Mouse (Mus musculus): Measurements from ENCODE around the gene Usf2. TPM values are rescaled to one million over a fixed set of nuclear protein-coding genes. Genes with fewer than 3 reads are reported as not detected.

The Usf2 gene
- 14.3 TPM for polyA plus RNA-seq (2017; shearing (Covaris generic))

GRCm38 (mm10) chr7:30956756-30957366, at the start of gene Usf2:
Gene Usf2, minus strand, starts transcription at chr7:30956803.

GRCm38 (mm10) chr7:30973501-30974289, 17.1 kb upstream of the Usf2 start, which contains the start of gene Fam187b:
Gene Fam187b, plus strand, starts transcription at chr7:30973790.

GRCm38 (mm10) chr7:30973251-30973500, 16.6 kb upstream of the Usf2 start, which contains the start of gene Lsr:
Gene Lsr, minus strand, starts transcription at chr7:30973464.

GRCm38 (mm10) chr7:30943909-30944635, 12.5 kb downstream of the Usf2 start, which contains the start of gene Hamp:
Gene Hamp, minus strand, starts transcription at chr7:30944032.

GRCm38 (mm10) chr7:30924581-30924980, 32.0 kb downstream of the Usf2 start, which contains the start of gene Hamp2:
Gene Hamp2, minus strand, starts transcription at chr7:30924681.

GRCm38 (mm10) chr7:30914732-30915131, 41.9 kb downstream of the Usf2 start, which contains the start of gene Mag:
Gene Mag, minus strand, starts transcription at chr7:30914873.

Other genes with a start within 250 kb of the Usf2 start
- gene Atp4a, start 244.6 kb downstream of the Usf2 start, polyA plus RNA-seq (2017; shearing (Covaris generic)), result not detected
- 66.4 TPM for gene Tmem147, start 227.3 kb downstream of the Usf2 start, polyA plus RNA-seq (2017; shearing (Covaris generic))
- gene Gapdhs, start 213.1 kb downstream of the Usf2 start, polyA plus RNA-seq (2017; shearing (Covaris generic)), result 1.1 TPM
- 1.2 TPM for gene Sbsn, start 205.3 kb downstream of the Usf2 start, polyA plus RNA-seq (2017; shearing (Covaris generic))
- not detected for gene Dmkn, start 193.0 kb downstream of the Usf2 start, polyA plus RNA-seq (2017; shearing (Covaris generic))
- not detected for gene Krtdap, start 168.9 kb downstream of the Usf2 start, polyA plus RNA-seq (2017; shearing (Covaris generic))
- gene Ffar2, start 133.0 kb downstream of the Usf2 start, polyA plus RNA-seq (2017; shearing (Covaris generic)), result 0.27 TPM
- not detected for gene Ffar3, start 100.6 kb downstream of the Usf2 start, polyA plus RNA-seq (2017; shearing (Covaris generic))
- gene Ffar1, start 95.2 kb downstream of the Usf2 start, polyA plus RNA-seq (2017; shearing (Covaris generic)), result not detected
- 26.8 TPM for gene Cd22, start 76.5 kb downstream of the Usf2 start, polyA plus RNA-seq (2017; shearing (Covaris generic))
- gene Mag, start 41.9 kb downstream of the Usf2 start, polyA plus RNA-seq (2017; shearing (Covaris generic)), result 0.26 TPM
- not detected for gene Hamp2, start 32.1 kb downstream of the Usf2 start, polyA plus RNA-seq (2017; shearing (Covaris generic))
- gene Hamp, start 12.8 kb downstream of the Usf2 start, polyA plus RNA-seq (2017; shearing (Covaris generic)), result not detected
- gene Lsr, start 16.7 kb upstream of the Usf2 start, polyA plus RNA-seq (2017; shearing (Covaris generic)), result 9.2 TPM
- 0.33 TPM for gene Fam187b, start 17.0 kb upstream of the Usf2 start, polyA plus RNA-seq (2017; shearing (Covaris generic))
- gene Fxyd5, start 85.7 kb upstream of the Usf2 start, polyA plus RNA-seq (2017; shearing (Covaris generic)), result 1,577 TPM
- 0.85 TPM for gene Fxyd7, start 94.7 kb upstream of the Usf2 start, polyA plus RNA-seq (2017; shearing (Covaris generic))
- gene Fxyd1, start 100.4 kb upstream of the Usf2 start, polyA plus RNA-seq (2017; shearing (Covaris generic)), result not detected
- gene Lgi4, start 102.5 kb upstream of the Usf2 start, polyA plus RNA-seq (2017; shearing (Covaris generic)), result not detected
- not detected for gene Fxyd3, start 119.9 kb upstream of the Usf2 start, polyA plus RNA-seq (2017; shearing (Covaris generic))
- gene Hpn, start 158.5 kb upstream of the Usf2 start, polyA plus RNA-seq (2017; shearing (Covaris generic)), result not detected
- gene Scn1b, start 170.2 kb upstream of the Usf2 start, polyA plus RNA-seq (2017; shearing (Covaris generic)), result not detected
- 372 TPM for gene Gramd1a, start 199.1 kb upstream of the Usf2 start, polyA plus RNA-seq (2017; shearing (Covaris generic))

Measured in effector memory CD4-positive, alpha-beta T cell, adult 7 months (primary cell).